ENCODE assay signal across 14 mouse cellular contexts in genomic region chr9:44718937-44719631, GRCm38 (mm10). TPM values are rescaled to one million over a fixed set of nuclear protein-coding genes. Genes with fewer than 3 reads are reported as not detected.
DNase-seq lines count a peak whose midpoint lies in the region; ATAC-seq and TF ChIP-seq lines count a peak whose summit lies in the region.
"Had no signal": no experiment of that assay in that cellular context is flagged by ENCODE, and none has a peak within 500 bp of the region (broad histone marks: within the 10 kb centered on the region; RNA-seq: fewer than 3 reads in every experiment).

No protein-coding gene starts in this region.

- no peak for TF ChIP-seq POLR2A in limb, embryonic 14.5 days (IDR thresholded peaks at IDR 0.05; ENCODE audit: borderline replicate concordance, extremely low read depth, insufficient read depth, insufficient read length)

- WGBS in forebrain, embryonic 10.5 days: 91% methylated on average over 12 of the region's 12 CpGs
- 87% methylated on average over 12 of the region's 12 CpGs for WGBS in forebrain, embryonic 11.5 days
- 76% methylated on average over 12 of the region's 12 CpGs for whole genome bisulfite sequencing in limb, embryonic 14.5 days

- H3K9me3 ChIP-seq in forebrain, embryonic 10.5 days: no peaks in the 10 kb centered on the region
- H3K9me3 ChIP-seq in forebrain, embryonic 11.5 days (ENCODE audit: control insufficient read depth, low read length): no peaks in the 10 kb centered on the region
- no peaks in the 10 kb centered on the region for H3K9me3 ChIP-seq in limb, embryonic 14.5 days (ENCODE audit: control insufficient read depth, low read length)
- H3K9me3 ChIP-seq: G1E had no signal

- DNase-seq in forebrain, embryonic 10.5 days (ENCODE audit: extremely low spot score, low spot score): no peak
- no peak for DNase-seq in forebrain, embryonic 11.5 days (ENCODE audit: low spot score)
- DNase-seq in brain, adult 2 months (ENCODE audit: low read depth, low spot score): peak; percentile 69
- DNase-seq in fat pad, adult 2 months (ENCODE audit: extremely low read depth, low read depth, low spot score): peak; percentile 54
- no peak for DNase-seq in limb, embryonic 14.5 days (ENCODE audit: low spot score)
- DNase-seq in adrenal gland, adult 2 months: no peak
- no peak for DNase-seq in embryo, embryonic 11 days
- no peak for DNase-seq in gastrocnemius, adult 18-20 months (ENCODE audit: low spot score)
- DNase-seq: lung, postnatal 14 days; thymus, postnatal 36 days had no signal

- H3K27ac ChIP-seq in forebrain, embryonic 10.5 days: 0 out of 2 replicates have a peak overlapping the region, but pooled peaks have one; percentile 96
- no peak overlapping the region for H3K27ac ChIP-seq in forebrain, embryonic 11.5 days (ENCODE audit: low read depth, low read length)
- no peak overlapping the region for H3K27ac ChIP-seq in limb, embryonic 14.5 days (replicated peaks; ENCODE audit: low read depth, low read length)
- H3K27ac ChIP-seq: kidney, postnatal 0 days had no signal

- H3K9ac ChIP-seq in forebrain, embryonic 11.5 days (ENCODE audit: low read length): no peak overlapping the region
- no peak overlapping the region for H3K9ac ChIP-seq in limb, embryonic 14.5 days (ENCODE audit: low read depth, low read length, severe bottlenecking)

- H3K27me3 ChIP-seq in forebrain, embryonic 10.5 days (ENCODE audit: poor library complexity, severe bottlenecking): no peaks in the 10 kb centered on the region
- H3K27me3 ChIP-seq in forebrain, embryonic 11.5 days (ENCODE audit: control insufficient read depth, insufficient read depth, low read length): no peaks in the 10 kb centered on the region
- H3K27me3 ChIP-seq in limb, embryonic 14.5 days (ENCODE audit: control insufficient read depth, insufficient read depth, low read length): no peaks in the 10 kb centered on the region

- 0 out of 2 replicates have a peak overlapping the region, but pooled peaks have one; percentile 2 for H3K4me3 ChIP-seq in forebrain, embryonic 10.5 days
- H3K4me3 ChIP-seq in forebrain, embryonic 11.5 days (ENCODE audit: low read depth, low read length): no peak overlapping the region
- no peak overlapping the region for H3K4me3 ChIP-seq in limb, embryonic 14.5 days (replicated peaks; ENCODE audit: low read length)

- no peak overlapping the region for H3K4me2 ChIP-seq in forebrain, embryonic 11.5 days (ENCODE audit: low read depth, low read length, severe bottlenecking)
- H3K4me2 ChIP-seq in limb, embryonic 14.5 days (replicated peaks; ENCODE audit: low read depth, low read length, severe bottlenecking): 0 out of 2 replicates have a peak overlapping the region, but pooled peaks have one; percentile 6

- no peak for ATAC-seq in forebrain, embryonic 11.5 days (replicated peaks; ENCODE audit: low FRiP score)
- ATAC-seq in limb, embryonic 14.5 days (ENCODE audit: low FRiP score, low read depth): no peak

- peaks cover 52% of the 10 kb centered on the region for H3K4me1 ChIP-seq in forebrain, embryonic 10.5 days
- H3K4me1 ChIP-seq in forebrain, embryonic 11.5 days (replicated peaks; ENCODE audit: control insufficient read depth, insufficient read depth, low read length): peaks cover 21% of the 10 kb centered on the region; the same call in 1 of the 2 replicates
- peaks cover 24% of the 10 kb centered on the region for H3K4me1 ChIP-seq in limb, embryonic 14.5 days (ENCODE audit: control insufficient read depth, insufficient read depth, low read length)

- peaks cover 43% of the 10 kb centered on the region for H3K36me3 ChIP-seq in forebrain, embryonic 10.5 days (replicated peaks)
- no peaks in the 10 kb centered on the region; the same call in 1 of the 2 replicates for H3K36me3 ChIP-seq in forebrain, embryonic 11.5 days (ENCODE audit: control insufficient read depth, insufficient read depth, low read length)
- H3K36me3 ChIP-seq in limb, embryonic 14.5 days (ENCODE audit: control insufficient read depth, insufficient read depth, low read length): peaks cover 55% of the 10 kb centered on the region

RNA-seq across cellular contexts. Expression of gene Phldb1, which starts 15.9 kb away (rescaled TPM):
- 37.8 and 44.7 TPM in 2 replicates for polyA plus RNA-seq in forebrain, embryonic 10.5 days (2016; fragmentation: Nextera tagmentation; extraction: Ambion mirVana)
- polyA plus RNA-seq in forebrain, embryonic 11.5 days (2014; fragmentation: Nextera tagmentation; extraction: Ambion mirVana): 43.5 and 46.0 TPM in 2 replicates
- 85.6 and 113 TPM in 2 replicates for polyA plus RNA-seq in limb, embryonic 14.5 days (2012; rRNA removed)
- polyA plus RNA-seq in limb, embryonic 14.5 days (2014; fragmentation: Nextera tagmentation; extraction: Ambion mirVana): 36.5 and 46.2 TPM in 2 replicates
- total RNA-seq in adrenal gland, adult 2 months (2021): 10 to 100 TPM; 24.9 to 54.1 TPM
- 59.7 and 90.9 TPM in 2 replicates for polyA plus RNA-seq in adrenal gland, adult 2 months (2012; rRNA removed)
- 10 to 100 TPM; 29.0 to 35.9 TPM for total RNA-seq in gastrocnemius, adult 18-20 months (2021)
- total RNA-seq: neutrophil, adult 5-6 weeks had no signal

RNA-seq across cellular contexts. Expression of gene Treh, which starts 46.1 kb away (rescaled TPM):
- polyA plus RNA-seq in forebrain, embryonic 10.5 days (2016; fragmentation: Nextera tagmentation; extraction: Ambion mirVana): not detected in 2 replicates
- not detected in 2 replicates for polyA plus RNA-seq in forebrain, embryonic 11.5 days (2014; fragmentation: Nextera tagmentation; extraction: Ambion mirVana)
- polyA plus RNA-seq in limb, embryonic 14.5 days (2012; rRNA removed): not detected in 2 replicates
- not detected in 2 replicates for polyA plus RNA-seq in limb, embryonic 14.5 days (2014; fragmentation: Nextera tagmentation; extraction: Ambion mirVana)
- total RNA-seq in adrenal gland, adult 2 months (2021): not detected
- not detected in 2 replicates for polyA plus RNA-seq in adrenal gland, adult 2 months (2012; rRNA removed)
- not detected for total RNA-seq in gastrocnemius, adult 18-20 months (2021)
- total RNA-seq: G1E; neutrophil, adult 5-6 weeks had no signal
- polyA plus RNA-seq: G1E; limb, embryonic 11.5 days had no signal

RNA-seq across cellular contexts. Expression of gene Arcn1, which starts 48.6 kb away (rescaled TPM):
- polyA plus RNA-seq in forebrain, embryonic 10.5 days (2016; fragmentation: Nextera tagmentation; extraction: Ambion mirVana): 159 and 168 TPM in 2 replicates
- 171 and 185 TPM in 2 replicates for polyA plus RNA-seq in forebrain, embryonic 11.5 days (2014; fragmentation: Nextera tagmentation; extraction: Ambion mirVana)
- polyA plus RNA-seq in limb, embryonic 14.5 days (2012; rRNA removed): 105 and 111 TPM in 2 replicates
- polyA plus RNA-seq in limb, embryonic 14.5 days (2014; fragmentation: Nextera tagmentation; extraction: Ambion mirVana): 221 and 234 TPM in 2 replicates
- total RNA-seq in adrenal gland, adult 2 months (2021): 100 to 1,000 TPM; 145 to 172 TPM
- polyA plus RNA-seq in adrenal gland, adult 2 months (2012; rRNA removed): 17.1 and 23.2 TPM in 2 replicates
- 10 to 100 TPM; 70.7 to 81.5 TPM for total RNA-seq in gastrocnemius, adult 18-20 months (2021)

RNA-seq across cellular contexts. Expression of gene Ift46, which starts 48.6 kb away (rescaled TPM):
- polyA plus RNA-seq in forebrain, embryonic 10.5 days (2016; fragmentation: Nextera tagmentation; extraction: Ambion mirVana): 110 TPM in 2 replicates
- 121 TPM in 2 replicates for polyA plus RNA-seq in forebrain, embryonic 11.5 days (2014; fragmentation: Nextera tagmentation; extraction: Ambion mirVana)
- 109 and 116 TPM in 2 replicates for polyA plus RNA-seq in limb, embryonic 14.5 days (2012; rRNA removed)
- 123 and 131 TPM in 2 replicates for polyA plus RNA-seq in limb, embryonic 14.5 days (2014; fragmentation: Nextera tagmentation; extraction: Ambion mirVana)
- total RNA-seq in adrenal gland, adult 2 months (2021): 100 to 1,000 TPM in 1 of 2 experiments, 10 to 100 TPM in 1; 73.0 to 102 TPM
- polyA plus RNA-seq in adrenal gland, adult 2 months (2012; rRNA removed): 20.7 and 22.2 TPM in 2 replicates
- total RNA-seq in gastrocnemius, adult 18-20 months (2021): 10 to 100 TPM; 23.3 to 27.5 TPM

Comparison
In these comparisons a context has a peak if more than half of its experiments do, and no peak if none do; other contexts are left out.
1. DNase-seq: peak in brain, adult 2 months (single experiment) and fat pad, adult 2 months (single experiment); none in forebrain, embryonic 10.5 days (single experiment), forebrain, embryonic 11.5 days (single experiment), limb, embryonic 14.5 days (single experiment), adrenal gland, adult 2 months (single experiment), embryo, embryonic 11 days (single experiment) and gastrocnemius, adult 18-20 months (single experiment).